Mouse (Mus musculus): ENCODE measurements around the gene Phpt1. TPM values are rescaled to one million over a fixed set of nuclear protein-coding genes. Genes with fewer than 3 reads are reported as not detected.
A peak's percentile ranks its signal among the peaks of the same experiment; 100 is the strongest.

Gene Phpt1
- polyA plus RNA-seq, 1 experiment from 2014 or later, result 278 TPM

DNA sequence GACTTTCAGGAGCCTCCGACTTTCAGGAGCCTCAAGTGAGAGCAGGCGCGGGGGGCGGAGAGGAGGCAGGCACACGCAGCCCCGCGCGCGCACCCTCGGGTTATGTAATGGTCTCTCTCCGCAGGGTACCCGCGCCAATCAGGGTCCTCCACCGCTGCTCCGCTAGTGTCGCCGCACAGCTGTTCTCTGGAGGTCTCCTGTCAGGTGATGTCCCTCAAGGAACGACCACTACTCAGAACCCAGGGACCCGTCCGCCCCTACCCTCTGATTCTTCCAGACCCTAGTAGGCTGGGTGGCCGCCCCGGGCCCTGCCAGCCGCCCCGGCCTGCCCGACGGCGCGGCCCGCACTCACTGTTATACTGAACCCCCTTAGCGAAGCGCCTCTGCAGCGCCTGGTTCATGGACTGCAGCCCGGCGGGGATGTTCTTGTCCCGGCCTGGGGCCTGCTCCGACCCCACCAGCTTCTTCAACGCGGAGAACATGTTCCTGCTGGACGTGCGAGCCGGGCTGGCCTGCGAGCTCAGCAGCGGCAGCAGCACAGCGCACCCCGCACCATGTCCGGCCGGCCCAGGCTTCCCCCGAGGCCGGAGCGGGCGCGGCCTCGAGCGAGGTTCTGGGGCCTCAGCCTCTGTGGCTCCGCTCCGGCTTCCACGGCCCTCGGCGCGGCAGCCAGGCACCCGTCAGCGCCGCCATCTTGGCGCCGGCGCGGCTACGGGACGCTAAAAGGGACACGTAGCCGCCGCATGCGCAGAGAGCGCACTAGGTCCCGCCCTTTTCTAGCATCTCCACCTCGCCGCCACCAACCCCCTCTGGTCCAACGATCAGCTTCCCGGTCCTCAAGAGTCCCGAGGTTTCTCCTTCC is 33.0 kb upstream of the Phpt1 start, which contains the start of gene Rabl6:
Gene Rabl6 (minus strand): TSS at position 761 of the 862 bp plus-strand sequence.
- under 1% methylated on average over 77 of the region's 80 CpGs for WGBS
- H3K27ac ChIP-seq (ENCODE audit: low read depth), result peak within 1 kb of the TSS; percentile 95
- peak within 1 kb of the TSS; percentile 86 for H3K4me2 ChIP-seq (ENCODE audit: low read length)
- ATAC-seq (replicated peaks; ENCODE audit: low FRiP score, low TSS enrichment, low read depth), result peak; percentile 92
- peak; percentile 90 for DNase-seq (ENCODE audit: low spot score)
- H3K9ac ChIP-seq (ENCODE audit: low read length), result peak within 1 kb of the TSS; percentile 95
- peak within 1 kb of the TSS; percentile 94 for H3K4me3 ChIP-seq (ENCODE audit: low read depth, low read length)
- peaks cover 7% of the 10 kb centered on the region for H3K36me3 ChIP-seq (ENCODE audit: control insufficient read depth, insufficient read depth, low read length)
- peaks cover 17% of the 10 kb centered on the region for H3K4me1 ChIP-seq (replicated peaks; ENCODE audit: control insufficient read depth, insufficient read depth, low read length)
- no peaks in the 10 kb centered on the region for H3K9me3 ChIP-seq (ENCODE audit: control insufficient read depth, low read length)
- H3K27me3 ChIP-seq (replicated peaks; ENCODE audit: control insufficient read depth, insufficient read depth, low read length), result 0 out of 2 replicates have a peak, but pooled peaks cover 3% of the 10 kb centered on the region

DNA sequence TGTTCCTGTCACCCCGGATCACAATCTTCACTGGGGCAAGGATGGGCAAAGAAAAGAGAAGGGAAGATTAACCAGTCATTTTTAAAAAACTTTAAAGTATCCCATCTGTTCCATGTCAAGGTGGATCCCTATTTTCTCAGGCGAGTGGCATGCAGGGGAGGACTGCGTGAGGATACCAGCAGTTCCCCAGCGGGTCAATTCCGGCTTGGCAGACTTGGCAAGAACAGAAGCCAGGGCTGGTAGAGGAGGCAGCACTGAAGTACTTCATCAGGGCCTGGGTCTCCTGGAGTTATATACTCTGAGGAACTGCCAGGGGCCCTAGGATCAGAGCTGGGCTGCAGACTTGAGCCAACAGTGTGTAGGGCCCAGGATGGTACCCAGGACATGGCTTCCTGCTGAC is 27.5 kb upstream of the Phpt1 start:
- peaks cover 59% of the 10 kb centered on the region for H3K36me3 ChIP-seq (ENCODE audit: control insufficient read depth, insufficient read depth, low read length)
- no peak for ATAC-seq (replicated peaks; ENCODE audit: low FRiP score, low TSS enrichment, low read depth)
- WGBS, result 88% methylated on average over 5 of the region's 5 CpGs

DNA sequence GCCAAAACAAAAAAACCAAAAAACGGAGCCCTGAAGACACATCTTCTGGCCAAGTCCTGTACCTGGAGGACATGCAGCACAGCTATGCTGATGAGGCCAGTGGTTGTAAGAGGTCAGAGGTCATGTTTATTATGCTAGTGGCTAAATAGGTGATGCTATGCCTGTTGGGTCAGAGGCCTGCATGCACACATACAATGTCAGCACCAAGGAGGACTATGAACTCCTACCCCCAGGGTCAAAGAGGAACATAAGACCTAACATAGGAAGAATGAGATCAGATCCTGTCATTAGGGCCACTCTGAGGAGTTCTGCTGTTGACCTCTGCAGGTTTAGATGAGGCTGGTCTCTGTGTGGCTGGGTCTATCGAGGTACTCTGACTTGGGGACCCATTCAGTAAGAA is 25.0 kb upstream of the Phpt1 start:
- WGBS, result 85% methylated on average over 2 of the region's 2 CpGs
- ATAC-seq (replicated peaks; ENCODE audit: low FRiP score, low TSS enrichment, low read depth), result no peak
- no peaks in the 10 kb centered on the region for H3K4me1 ChIP-seq (replicated peaks; ENCODE audit: control insufficient read depth, insufficient read depth, low read length)
- H3K9ac ChIP-seq (ENCODE audit: low read length), result no peak overlapping the region
- H3K4me3 ChIP-seq (ENCODE audit: low read depth, low read length), result no peak overlapping the region
- no peak overlapping the region for H3K27ac ChIP-seq (ENCODE audit: low read depth)
- no peaks in the 10 kb centered on the region for H3K9me3 ChIP-seq (ENCODE audit: control insufficient read depth, low read length)
- no peak overlapping the region for H3K4me2 ChIP-seq (ENCODE audit: low read length)
- no peak for DNase-seq (ENCODE audit: low spot score)
- peaks cover 84% of the 10 kb centered on the region for H3K36me3 ChIP-seq (ENCODE audit: control insufficient read depth, insufficient read depth, low read length)
- no peaks in the 10 kb centered on the region for H3K27me3 ChIP-seq (replicated peaks; ENCODE audit: control insufficient read depth, insufficient read depth, low read length)

More for the DNA sequence above, 27.5 kb upstream of the Phpt1 start:
- H3K4me2 ChIP-seq (ENCODE audit: low read length), result no peak overlapping the region
- H3K4me3 ChIP-seq (ENCODE audit: low read depth, low read length), result no peak overlapping the region
- no peaks in the 10 kb centered on the region for H3K9me3 ChIP-seq (ENCODE audit: control insufficient read depth, low read length)
- no peak overlapping the region for H3K9ac ChIP-seq (ENCODE audit: low read length)
- no peak for DNase-seq (ENCODE audit: low spot score)
- H3K27ac ChIP-seq (ENCODE audit: low read depth), result no peak overlapping the region
- no peaks in the 10 kb centered on the region for H3K27me3 ChIP-seq (replicated peaks; ENCODE audit: control insufficient read depth, insufficient read depth, low read length)
- peaks cover 13% of the 10 kb centered on the region for H3K4me1 ChIP-seq (replicated peaks; ENCODE audit: control insufficient read depth, insufficient read depth, low read length)

DNA sequence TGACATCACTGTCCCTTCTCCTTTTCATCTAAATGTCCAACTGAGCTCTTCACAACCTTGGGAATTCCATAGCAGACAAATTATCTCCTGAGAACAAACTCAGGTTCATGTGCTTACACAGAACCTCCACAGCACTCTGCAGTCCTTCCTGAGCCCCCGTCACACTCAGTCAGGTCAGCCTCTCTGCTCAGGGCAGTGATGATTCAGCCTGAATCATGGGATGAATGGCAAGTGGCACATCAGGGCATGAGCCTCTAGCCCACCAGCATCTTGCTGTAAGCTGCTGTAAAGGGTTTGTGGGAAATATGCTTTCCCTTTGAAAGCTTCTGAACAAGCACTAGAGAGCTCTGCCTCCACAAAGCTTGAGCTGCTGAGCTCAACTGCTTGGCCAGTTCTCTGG is 23.7 kb upstream of the Phpt1 start:
- H3K4me1 ChIP-seq (replicated peaks; ENCODE audit: control insufficient read depth, insufficient read depth, low read length), result no peaks in the 10 kb centered on the region
- WGBS, result 96% methylated on average over 1 of the region's 1 CpGs

DNA sequence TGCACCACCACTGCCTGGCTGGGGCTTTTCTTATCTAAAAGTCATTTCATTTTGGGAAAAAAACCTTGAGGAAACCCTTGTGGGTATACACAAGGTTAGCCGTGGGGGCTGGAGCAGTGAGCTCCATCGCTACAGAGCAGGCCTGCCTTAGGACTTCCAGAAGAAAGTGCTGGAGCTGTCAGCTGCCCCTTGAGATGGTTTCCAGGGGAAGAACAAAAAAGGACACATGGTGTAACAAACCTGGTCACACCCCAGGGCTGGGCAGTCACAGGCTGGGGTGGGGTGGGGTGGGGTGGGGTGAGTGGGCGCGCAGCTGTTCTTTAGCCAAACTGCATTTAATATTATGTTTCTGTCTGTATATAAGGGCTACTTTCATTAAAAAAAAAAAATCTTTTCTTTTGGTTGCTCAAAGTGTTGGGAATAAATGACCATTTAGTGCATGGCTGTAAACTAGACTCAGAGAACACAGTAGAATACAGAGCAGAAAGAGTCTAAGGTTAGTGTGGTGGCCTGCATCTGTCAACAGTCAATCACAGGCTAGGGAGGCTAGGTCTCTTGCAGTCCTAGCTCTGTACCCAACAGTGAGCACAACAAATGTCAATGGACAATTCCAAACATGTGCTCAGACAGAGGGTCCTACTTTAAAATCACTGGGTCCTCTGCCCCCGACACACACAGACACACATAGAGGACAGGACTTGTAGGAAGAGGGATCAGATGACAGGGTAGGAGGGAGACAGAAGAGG is 21.9 kb upstream of the Phpt1 start:
- DNase-seq (ENCODE audit: low spot score) (no peak), ATAC-seq (replicated peaks; ENCODE audit: low FRiP score, low TSS enrichment, low read depth) (no peak)
- Histone ChIP-seq H3K36me3 (ENCODE audit: control insufficient read depth, insufficient read depth, low read length) (peaks cover 94% of the 10 kb centered on the region), H3K9ac (ENCODE audit: low read length) (no peak overlapping the region), H3K27me3 (replicated peaks; ENCODE audit: control insufficient read depth, insufficient read depth, low read length) (no peaks in the 10 kb centered on the region), H3K4me1 (replicated peaks; ENCODE audit: control insufficient read depth, insufficient read depth, low read length) (no peaks in the 10 kb centered on the region), H3K27ac (ENCODE audit: low read depth) (no peak overlapping the region), H3K4me2 (ENCODE audit: low read length) (no peak overlapping the region), H3K4me3 (ENCODE audit: low read depth, low read length) (no peak overlapping the region), H3K9me3 (ENCODE audit: control insufficient read depth, low read length) (no peaks in the 10 kb centered on the region)
- WGBS, result 98% methylated on average over 5 of the region's 5 CpGs

More for the DNA sequence above, 23.7 kb upstream of the Phpt1 start:
- no peak for DNase-seq (ENCODE audit: low spot score)
- peaks cover 88% of the 10 kb centered on the region for H3K36me3 ChIP-seq (ENCODE audit: control insufficient read depth, insufficient read depth, low read length)
- H3K9me3 ChIP-seq (ENCODE audit: control insufficient read depth, low read length), result no peaks in the 10 kb centered on the region
- no peaks in the 10 kb centered on the region for H3K27me3 ChIP-seq (replicated peaks; ENCODE audit: control insufficient read depth, insufficient read depth, low read length)
- no peak for ATAC-seq (replicated peaks; ENCODE audit: low FRiP score, low TSS enrichment, low read depth)
- no peak overlapping the region for H3K4me2 ChIP-seq (ENCODE audit: low read length)
- H3K9ac ChIP-seq (ENCODE audit: low read length), result no peak overlapping the region
- H3K27ac ChIP-seq (ENCODE audit: low read depth), result no peak overlapping the region
- no peak overlapping the region for H3K4me3 ChIP-seq (ENCODE audit: low read depth, low read length)

DNA sequence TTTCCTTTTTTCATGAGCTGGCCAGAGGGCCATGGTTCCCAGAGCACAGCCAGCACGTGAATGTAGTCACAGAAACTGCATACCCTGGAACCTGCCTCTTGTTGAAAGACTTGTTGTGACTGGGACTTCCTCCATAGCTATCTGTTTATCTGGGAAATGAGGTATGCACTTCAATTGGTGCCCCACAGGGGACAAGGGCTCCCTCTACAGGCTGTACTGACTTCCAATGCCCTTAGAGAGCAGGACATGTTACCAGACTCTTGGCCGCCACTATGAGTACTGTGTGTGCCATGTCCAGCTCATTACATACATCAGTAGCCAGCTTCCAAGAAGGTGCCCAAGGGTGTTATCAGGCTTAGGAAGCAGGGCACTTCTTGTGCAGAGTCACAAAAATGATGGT is 16.8 kb upstream of the Phpt1 start:
- ATAC-seq (replicated peaks; ENCODE audit: low FRiP score, low TSS enrichment, low read depth) (no peak), DNase-seq (ENCODE audit: low spot score) (peak; percentile 53)
- 85% methylated on average over 2 of the region's 2 CpGs for WGBS
- Histone ChIP-seq H3K27me3 (replicated peaks; ENCODE audit: control insufficient read depth, insufficient read depth, low read length) (no peaks in the 10 kb centered on the region), H3K9ac (ENCODE audit: low read length) (no peak overlapping the region), H3K27ac (ENCODE audit: low read depth) (no peak overlapping the region), H3K9me3 (ENCODE audit: control insufficient read depth, low read length) (no peaks in the 10 kb centered on the region), H3K4me2 (ENCODE audit: low read length) (no peak overlapping the region), H3K4me3 (ENCODE audit: low read depth, low read length) (no peak overlapping the region), H3K4me1 (replicated peaks; ENCODE audit: control insufficient read depth, insufficient read depth, low read length) (no peaks in the 10 kb centered on the region), H3K36me3 (ENCODE audit: control insufficient read depth, insufficient read depth, low read length) (peaks cover 88% of the 10 kb centered on the region)

DNA sequence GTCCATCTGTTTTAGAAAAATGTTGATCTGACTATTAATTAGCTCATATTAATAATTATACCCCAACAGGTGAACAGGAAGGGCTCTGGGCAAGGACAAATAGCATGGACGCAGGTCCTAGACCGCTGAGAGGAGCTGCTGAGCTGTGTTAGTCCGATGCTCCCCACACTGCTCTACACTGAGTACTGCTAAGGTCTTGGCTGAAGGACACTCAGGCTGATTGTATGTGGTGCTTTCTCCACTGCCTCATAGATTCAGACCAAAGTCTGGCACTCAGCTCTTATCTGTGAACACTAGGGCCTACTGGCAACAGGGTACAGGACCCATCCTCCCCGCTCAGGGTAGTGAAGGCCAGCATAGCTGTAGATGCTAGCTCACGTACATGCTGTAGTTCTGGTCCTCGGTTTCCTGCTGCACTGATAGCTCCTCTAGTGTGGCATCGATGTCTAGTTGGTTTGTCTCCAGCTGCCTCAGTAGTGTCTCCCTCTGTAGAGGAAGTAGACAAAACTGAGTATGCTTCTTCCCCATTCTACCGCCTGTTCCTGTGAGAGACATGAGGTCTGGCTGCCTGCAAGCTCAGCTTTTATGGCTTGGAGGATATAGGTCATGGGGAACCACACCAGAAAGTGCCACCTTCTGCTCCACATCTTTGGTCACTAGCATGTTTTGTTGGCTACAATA is 13.3 kb upstream of the Phpt1 start:
- Histone ChIP-seq H3K9ac (ENCODE audit: low read length) (no peak overlapping the region), H3K9me3 (ENCODE audit: control insufficient read depth, low read length) (no peaks in the 10 kb centered on the region), H3K27ac (ENCODE audit: low read depth) (no peak overlapping the region), H3K4me2 (ENCODE audit: low read length) (no peak overlapping the region), H3K4me1 (replicated peaks; ENCODE audit: control insufficient read depth, insufficient read depth, low read length) (no peaks in the 10 kb centered on the region), H3K27me3 (replicated peaks; ENCODE audit: control insufficient read depth, insufficient read depth, low read length) (no peaks in the 10 kb centered on the region), H3K4me3 (ENCODE audit: low read depth, low read length) (no peak overlapping the region), H3K36me3 (ENCODE audit: control insufficient read depth, insufficient read depth, low read length) (peaks cover 89% of the 10 kb centered on the region)
- no peak for DNase-seq (ENCODE audit: low spot score)
- no peak for ATAC-seq (replicated peaks; ENCODE audit: low FRiP score, low TSS enrichment, low read depth)
- WGBS, result 92% methylated on average over 8 of the region's 8 CpGs

DNA sequence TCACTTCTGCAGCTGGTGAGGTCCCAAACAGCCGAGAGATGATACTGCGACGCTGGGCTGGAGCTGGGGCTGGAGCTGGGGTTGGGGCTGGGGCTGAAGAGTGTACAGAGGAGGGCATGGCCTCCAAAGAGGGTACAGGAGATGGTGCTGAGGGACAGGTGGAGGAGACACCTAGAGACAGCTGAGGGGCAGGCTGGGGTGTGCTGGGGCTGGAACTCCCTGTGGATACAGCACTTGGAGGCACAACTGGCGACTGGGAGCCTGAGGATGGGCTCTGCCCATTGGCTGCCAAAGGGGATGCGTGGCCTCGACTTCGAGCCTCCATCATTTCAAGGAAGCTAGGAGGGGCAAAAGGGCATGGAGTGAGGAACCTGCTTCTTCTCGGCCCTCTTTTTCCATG is 12.3 kb upstream of the Phpt1 start:
- DNase-seq (ENCODE audit: low spot score) (no peak), ATAC-seq (replicated peaks; ENCODE audit: low FRiP score, low TSS enrichment, low read depth) (no peak)
- H3K9me3 ChIP-seq (ENCODE audit: control insufficient read depth, low read length), result no peaks in the 10 kb centered on the region
- WGBS, result 94% methylated on average over 8 of the region's 8 CpGs
- H3K27me3 ChIP-seq (replicated peaks; ENCODE audit: control insufficient read depth, insufficient read depth, low read length), result no peaks in the 10 kb centered on the region
- no peak overlapping the region for H3K4me2 ChIP-seq (ENCODE audit: low read length)
- peaks cover 84% of the 10 kb centered on the region for H3K36me3 ChIP-seq (ENCODE audit: control insufficient read depth, insufficient read depth, low read length)
- H3K27ac ChIP-seq (ENCODE audit: low read depth), result no peak overlapping the region
- H3K4me1 ChIP-seq (replicated peaks; ENCODE audit: control insufficient read depth, insufficient read depth, low read length), result peaks cover 7% of the 10 kb centered on the region
- no peak overlapping the region for H3K9ac ChIP-seq (ENCODE audit: low read length)
- H3K4me3 ChIP-seq (ENCODE audit: low read depth, low read length), result no peak overlapping the region

Data from intestine, embryonic 14.5 days (tissue).